Mouse (Mus musculus) midbrain, embryonic 12.5 days (tissue): ENCODE data around the gene Atxn7l1. TPM values are rescaled to one million over a fixed set of nuclear protein-coding genes. Genes with fewer than 3 reads are reported as not detected.
A peak's percentile ranks its signal among the peaks of the same experiment; 100 is the strongest.

Experiments used
- ATAC-seq: fragments of 200-750 bp; cut with Nextera tagmentation; 2 replicates; pipeline ENCODE4 v1.8.0; 2017; ENCODE audit warnings: low read depth, moderate TSS enrichment, moderate library complexity; ENCODE audit not compliant: low FRiP score
- H3K27ac ChIP-seq: fragments of 300-500 bp; sonication (generic); replicated peaks from 2 replicates; pipeline ENCODE4 v1.5.1; 2016; ENCODE audit warnings: mild to moderate bottlenecking
- H3K27me3 ChIP-seq: fragments of 300-500 bp; sonication (generic); 2 replicates; pipeline ENCODE4 v1.6.1; 2016; ENCODE audit warnings: mild to moderate bottlenecking
- H3K36me3 ChIP-seq: fragments of 300-500 bp; sonication (generic); 2 replicates; pipeline ENCODE4 v1.6.1; 2016
- H3K4me1 ChIP-seq: fragments of 300-500 bp; sonication (generic); 2 replicates; pipeline ENCODE4 v1.6.1; 2016
- H3K4me2 ChIP-seq: fragments of 300-500 bp; sonication (generic); replicated peaks from 2 replicates; pipeline ENCODE4 v1.6.1; 2016; ENCODE audit warnings: mild to moderate bottlenecking, moderate library complexity
- H3K4me3 ChIP-seq: fragments of 300-500 bp; sonication (generic); 2 replicates; pipeline ENCODE4 v1.5.1; 2016; ENCODE audit warnings: mild to moderate bottlenecking
- H3K9ac ChIP-seq: fragments of 300-500 bp; sonication (generic); replicated peaks from 2 replicates; pipeline ENCODE4 v1.6.1; 2016; ENCODE audit warnings: mild to moderate bottlenecking, moderate library complexity
- H3K9me3 ChIP-seq: fragments of 300-500 bp; sonication (generic); 2 replicates; pipeline ENCODE4 v1.6.1; 2016; ENCODE audit warnings: mild to moderate bottlenecking
- WGBS: fragments of 180-500 bp; shearing (Covaris S2); methylation state at CpG from one replicate; pipeline ENCODE4 v1.1.7; 2016; 5-methylcytosine and 5-hydroxymethylcytosine counted together
- polyA plus RNA-seq: library from polyadenylated mRNA; unstranded; fragments of >200 nt; fragmentation: Nextera tagmentation; extraction: Ambion mirVana; gene quantifications from 2 replicates; pipeline ENCODE4 v1.2.1, GENCODE M21; 2016

The Atxn7l1 gene
- polyA plus RNA-seq, 1 experiment from 2014 or later: 11.3 TPM

GRCm38 (mm10) chr12:33364511-33364910, 217.0 kb downstream of the Atxn7l1 start:
- WGBS: 84% methylated on average over 8 of the region's 8 CpGs
- no peak overlapping the region for H3K4me2 ChIP-seq
- H3K4me3 ChIP-seq: no peak overlapping the region
- H3K27ac ChIP-seq: no peak overlapping the region
- no peak overlapping the region for H3K9ac ChIP-seq
- H3K36me3 ChIP-seq: peaks cover 13% of the 10 kb centered on the region; the same call in 1 of the 2 replicates
- H3K9me3 ChIP-seq: no peaks in the 10 kb centered on the region
- no peak for ATAC-seq
- no peaks in the 10 kb centered on the region for H3K4me1 ChIP-seq
- no peaks in the 10 kb centered on the region for H3K27me3 ChIP-seq

GRCm38 (mm10) chr12:33365133-33365532, 217.6 kb downstream of the Atxn7l1 start:
- no peaks in the 10 kb centered on the region for H3K27me3 ChIP-seq
- ATAC-seq: no peak
- H3K27ac ChIP-seq: no peak overlapping the region
- 84% methylated on average over 8 of the region's 8 CpGs for WGBS
- no peaks in the 10 kb centered on the region for H3K9me3 ChIP-seq
- no peak overlapping the region for H3K4me3 ChIP-seq
- H3K4me2 ChIP-seq: no peak overlapping the region
- H3K4me1 ChIP-seq: no peaks in the 10 kb centered on the region
- H3K9ac ChIP-seq: no peak overlapping the region
- H3K36me3 ChIP-seq: peaks cover 10% of the 10 kb centered on the region; the same call in 1 of the 2 replicates

GRCm38 (mm10) chr12:33369555-33369954, 222.1 kb downstream of the Atxn7l1 start:
- no peaks in the 10 kb centered on the region for H3K27me3 ChIP-seq
- no peaks in the 10 kb centered on the region for H3K4me1 ChIP-seq
- no peak overlapping the region for H3K4me2 ChIP-seq
- H3K4me3 ChIP-seq: no peak overlapping the region
- H3K27ac ChIP-seq: no peak overlapping the region
- WGBS: 88% methylated on average over 3 of the region's 3 CpGs
- ATAC-seq: no peak
- H3K36me3 ChIP-seq: peaks cover 6% of the 10 kb centered on the region; the same call in 1 of the 2 replicates
- no peak overlapping the region for H3K9ac ChIP-seq
- no peaks in the 10 kb centered on the region for H3K9me3 ChIP-seq

- peak overlapping the region; percentile 42 for H3K4me2 ChIP-seq
- no peaks in the 10 kb centered on the region for H3K4me1 ChIP-seq
- H3K27me3 ChIP-seq: no peaks in the 10 kb centered on the region
- no peaks in the 10 kb centered on the region for H3K9me3 ChIP-seq
- H3K9ac ChIP-seq: no peak overlapping the region
- ATAC-seq: peak; percentile 76
- H3K4me3 ChIP-seq: 0 out of 2 replicates have a peak overlapping the region, but pooled peaks have one; percentile 19
- no peaks in the 10 kb centered on the region for H3K36me3 ChIP-seq
- H3K27ac ChIP-seq: no peak overlapping the region
- 19% methylated on average over 22 of the region's 22 CpGs for WGBS
Observed at GRCm38 (mm10) chr12:33379624-33380445, 232.3 kb downstream of the Atxn7l1 start.

GRCm38 (mm10) chr12:33388842-33389241, 241.3 kb downstream of the Atxn7l1 start:
- Histone ChIP-seq H3K27ac (no peak overlapping the region), H3K36me3 (no peaks in the 10 kb centered on the region), H3K4me2 (no peak overlapping the region), H3K9ac (no peak overlapping the region), H3K9me3 (no peaks in the 10 kb centered on the region), H3K27me3 (0 out of 2 replicates have a peak, but pooled peaks cover 4% of the 10 kb centered on the region), H3K4me3 (no peak overlapping the region), H3K4me1 (no peaks in the 10 kb centered on the region)
- ATAC-seq: peak; percentile 81
- 6% methylated on average over 5 of the region's 5 CpGs for WGBS

- Histone ChIP-seq H3K9me3 (no peaks in the 10 kb centered on the region), H3K9ac (no peak overlapping the region), H3K27ac (no peak overlapping the region), H3K4me3 (no peak overlapping the region), H3K4me2 (no peak overlapping the region), H3K27me3 (0 out of 2 replicates have a peak, but pooled peaks cover 2% of the 10 kb centered on the region), H3K4me1 (peaks cover 11% of the 10 kb centered on the region; the same call in 1 of the 2 replicates), H3K36me3 (no peaks in the 10 kb centered on the region)
- WGBS: 79% methylated on average over 2 of the region's 2 CpGs
- ATAC-seq: no peak
Observed at GRCm38 (mm10) chr12:33390844-33391560, 243.5 kb downstream of the Atxn7l1 start.

- H3K36me3 ChIP-seq: no peaks in the 10 kb centered on the region
- peak; percentile 81 for ATAC-seq
- 12% methylated on average over 24 of the region's 24 CpGs for WGBS
- H3K4me1 ChIP-seq: peaks cover 11% of the 10 kb centered on the region; the same call in 1 of the 2 replicates
- H3K27ac ChIP-seq: peak within 1 kb of the TSS; percentile 47
- H3K27me3 ChIP-seq: no peaks in the 10 kb centered on the region
- peak within 1 kb of the TSS; percentile 35 for H3K9ac ChIP-seq
- no peaks in the 10 kb centered on the region for H3K9me3 ChIP-seq
- H3K4me3 ChIP-seq: peak within 1 kb of the TSS; percentile 31
- H3K4me2 ChIP-seq: peak within 1 kb of the TSS; percentile 56
Observed at GRCm38 (mm10) chr12:33394804-33395623, 247.5 kb downstream of the Atxn7l1 start, which contains the start of gene Efcab10. Gene Efcab10, plus strand, starts transcription at chr12:33394854.

GRCm38 (mm10) chr12:33403265-33403693, 255.8 kb downstream of the Atxn7l1 start:
- no peak overlapping the region for H3K27ac ChIP-seq
- no peak overlapping the region for H3K4me3 ChIP-seq
- no peak overlapping the region for H3K9ac ChIP-seq
- 69% methylated on average over 7 of the region's 7 CpGs for WGBS
- H3K9me3 ChIP-seq: no peaks in the 10 kb centered on the region
- H3K36me3 ChIP-seq: no peaks in the 10 kb centered on the region
- no peak overlapping the region for H3K4me2 ChIP-seq
- ATAC-seq: no peak
- no peaks in the 10 kb centered on the region for H3K27me3 ChIP-seq
- H3K4me1 ChIP-seq: peaks cover 7% of the 10 kb centered on the region; the same call in 1 of the 2 replicates

GRCm38 (mm10) chr12:33404996-33405395, 257.5 kb downstream of the Atxn7l1 start:
- WGBS: 33% methylated on average over 5 of the region's 5 CpGs
- Histone ChIP-seq H3K4me2 (peak overlapping the region; percentile 19; the same call in 1 of the 2 replicates), H3K9ac (no peak overlapping the region), H3K4me3 (no peak overlapping the region), H3K36me3 (no peaks in the 10 kb centered on the region), H3K9me3 (no peaks in the 10 kb centered on the region), H3K27me3 (no peaks in the 10 kb centered on the region), H3K4me1 (peaks cover 7% of the 10 kb centered on the region; the same call in 1 of the 2 replicates), H3K27ac (no peak overlapping the region)
- 0 out of 2 replicates have a peak, but pooled peaks have one; percentile 19 for ATAC-seq

- Histone ChIP-seq H3K4me1 (peaks cover 7% of the 10 kb centered on the region; the same call in 1 of the 2 replicates), H3K27ac (no peak overlapping the region), H3K27me3 (no peaks in the 10 kb centered on the region), H3K4me3 (no peak overlapping the region), H3K36me3 (no peaks in the 10 kb centered on the region), H3K4me2 (peak overlapping the region; percentile 19; the same call in 1 of the 2 replicates), H3K9me3 (no peaks in the 10 kb centered on the region), H3K9ac (no peak overlapping the region)
- WGBS: 43% methylated on average over 6 of the region's 6 CpGs
- ATAC-seq: peak; percentile 58; the same call in 1 of the 2 replicates
Observed at GRCm38 (mm10) chr12:33405398-33406026, 258.0 kb downstream of the Atxn7l1 start.
